Mouse (Mus musculus) large intestine, adult 2 months (tissue): ENCODE data around the gene Tln1. TPM values are rescaled to one million over a fixed set of nuclear protein-coding genes. Genes with fewer than 3 reads are reported as not detected.
"Not testable (repeated sequence)": the region's sequence is repeated elsewhere in the genome, so short reads cannot be mapped to it uniquely, and the experiment has no call there.

ENCODE experiments used
- DNase-seq: peaks from one replicate; pipeline ENCODE4 v3.0.0-alpha.2; 2012; ENCODE audit warnings: low read depth, low spot score
- WGBS: fragments of 180-500 bp; shearing (Covaris S2); methylation state at CpG from one replicate; pipeline ENCODE4 v1.1.7; 2018; 5-methylcytosine and 5-hydroxymethylcytosine counted together
- polyA plus RNA-seq: library from polyadenylated mRNA; depleted of rRNA; stranded (reverse); fragments of >200 nt; gene quantifications from 2 replicates; pipeline ENCODE4 v1.2.3, GENCODE M21; 2012

The Tln1 gene
- polyA plus RNA-seq, 1 experiment, result 48.4 TPM

DNA sequence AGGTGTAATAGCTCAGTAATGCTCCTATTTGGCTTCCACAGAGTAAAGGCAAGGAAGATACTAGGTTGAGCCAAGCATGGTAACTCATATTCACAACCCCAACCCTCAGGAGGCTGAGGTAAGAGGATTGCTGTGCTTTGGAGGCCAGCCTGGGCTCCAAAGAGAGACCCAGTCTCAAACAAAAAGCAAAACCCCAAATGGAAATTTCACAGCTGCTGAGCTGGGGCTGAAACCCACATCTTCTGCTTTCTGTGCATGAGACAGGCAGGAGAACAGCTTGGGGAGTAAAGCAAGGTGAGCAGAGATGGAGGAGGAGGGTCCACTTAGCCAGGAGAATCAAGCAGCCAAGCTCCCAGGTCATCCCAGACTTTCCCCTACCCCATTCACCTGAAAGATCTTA, 8.6 kb downstream of the Tln1 start:
- no peak for DNase-seq

DNA sequence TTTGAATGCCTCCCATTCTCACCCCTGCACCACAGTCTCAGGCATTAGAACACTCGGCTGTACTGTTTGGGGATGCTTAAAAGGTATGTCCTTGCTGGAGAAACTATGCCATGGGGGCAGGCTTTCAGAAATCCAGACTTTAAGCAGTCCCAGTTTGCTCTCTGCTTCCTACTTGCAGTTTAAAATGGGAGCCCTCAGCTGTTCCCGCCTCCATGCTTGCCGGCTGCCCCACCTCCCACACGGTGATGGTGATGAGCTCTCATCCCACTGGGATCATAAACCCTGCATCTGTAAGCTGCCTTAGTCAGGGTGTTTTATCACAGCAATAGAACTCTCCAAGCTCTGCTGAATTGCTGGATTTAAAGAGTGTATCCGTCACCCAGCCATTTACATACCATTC, 10.1 kb downstream of the Tln1 start:
- DNase-seq, result no peak
- 94% methylated on average over 5 of the region's 5 CpGs for WGBS

DNA sequence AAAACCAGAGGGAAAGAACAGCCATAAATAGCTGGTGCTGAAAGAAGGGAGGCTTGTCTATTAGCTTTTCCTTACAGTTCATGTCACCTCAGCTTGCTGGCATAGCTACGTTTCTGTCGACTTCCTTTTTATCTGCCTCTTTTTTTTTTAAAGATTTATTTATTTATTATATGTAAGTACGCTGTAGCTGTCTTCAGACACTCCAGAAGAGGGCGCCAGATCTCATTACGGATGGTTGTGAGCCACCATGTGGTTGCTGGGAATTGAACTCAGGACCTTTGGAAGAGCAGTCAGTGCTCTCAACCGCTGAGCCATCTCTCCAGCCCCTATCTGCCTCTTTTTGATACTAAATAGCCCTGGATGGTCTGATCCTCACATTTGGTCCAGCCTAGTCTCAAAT, 10.6 kb downstream of the Tln1 start:
- not testable (repeated sequence) for DNase-seq
- WGBS, result 83% methylated on average over 6 of the region's 6 CpGs

DNA sequence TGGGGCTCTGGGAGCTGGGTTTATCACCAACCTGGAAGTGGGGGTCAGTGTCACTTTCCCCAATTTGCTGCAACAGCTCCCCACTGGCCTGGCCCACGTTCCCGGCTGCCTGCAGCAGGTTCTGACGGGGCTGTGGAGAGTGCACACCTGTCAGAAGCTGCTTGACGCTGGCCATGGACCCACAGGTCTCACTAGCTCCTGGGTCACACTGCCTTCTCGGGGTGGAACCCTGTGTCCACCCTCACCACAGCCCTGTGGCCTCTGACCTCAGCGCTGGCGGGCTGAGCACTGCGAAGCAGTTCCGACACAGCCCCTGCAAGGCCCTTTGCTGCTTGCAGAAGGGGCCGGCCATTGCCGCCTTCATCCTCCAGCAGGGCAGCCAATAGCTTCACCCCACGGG, 13.4 kb downstream of the Tln1 start:
- WGBS, result 95% methylated on average over 12 of the region's 12 CpGs
- DNase-seq, result no peak

DNA sequence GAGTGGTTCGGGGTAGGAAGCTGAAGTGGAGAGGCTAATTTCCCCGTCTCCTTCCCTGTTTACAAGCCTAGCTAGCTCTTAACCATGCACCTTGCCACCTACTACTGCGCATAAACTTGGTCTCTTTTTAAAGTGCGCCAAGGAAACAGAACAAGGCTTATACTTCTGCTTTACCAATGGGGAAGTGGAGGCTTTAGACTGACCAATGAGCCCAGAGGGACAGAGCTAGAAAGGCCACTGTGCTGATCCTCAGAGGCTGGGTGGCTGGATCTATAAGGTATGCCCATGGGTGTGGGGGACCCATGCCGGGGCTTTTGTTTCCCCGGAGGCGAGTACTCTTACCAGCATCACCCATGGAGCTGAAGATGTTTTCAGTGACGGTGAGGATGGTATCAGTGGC, 15.3 kb downstream of the Tln1 start:
- WGBS, result 95% methylated on average over 8 of the region's 8 CpGs
- DNase-seq, result no peak

DNA sequence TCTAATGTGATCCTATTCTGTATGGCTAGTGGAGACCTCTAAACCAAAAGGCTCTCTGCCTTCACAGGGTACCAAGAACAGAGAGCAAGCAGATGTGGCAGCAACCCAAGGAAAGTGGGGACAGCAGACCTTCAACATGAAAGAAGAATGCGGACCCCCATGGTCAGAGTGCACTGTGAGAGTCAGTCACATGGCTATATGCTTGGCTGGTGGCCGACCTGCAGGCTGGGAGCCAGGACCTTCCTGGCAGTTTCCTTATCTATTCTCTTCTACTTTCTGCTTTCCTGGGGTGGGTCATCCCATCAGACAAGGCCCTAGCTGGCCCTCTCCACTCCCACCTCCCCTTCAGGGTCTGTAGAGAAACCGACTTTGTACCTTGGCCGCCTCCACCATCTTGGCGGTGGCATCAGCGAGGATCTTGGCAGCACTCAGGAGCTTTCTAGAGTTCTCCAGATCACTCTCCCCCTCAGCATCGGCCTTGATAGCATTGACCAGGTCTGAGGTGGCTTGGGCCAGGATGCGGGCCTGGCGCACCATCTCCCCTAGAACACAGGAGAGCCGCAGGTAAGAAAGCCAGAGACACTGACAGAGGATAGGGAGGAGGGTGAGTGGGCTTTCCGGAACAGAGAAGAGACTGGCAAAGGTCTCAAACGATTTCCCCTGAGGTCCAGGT, 16.0 kb downstream of the Tln1 start:
- 92% methylated on average over 12 of the region's 12 CpGs for WGBS
- no peak for DNase-seq

DNA sequence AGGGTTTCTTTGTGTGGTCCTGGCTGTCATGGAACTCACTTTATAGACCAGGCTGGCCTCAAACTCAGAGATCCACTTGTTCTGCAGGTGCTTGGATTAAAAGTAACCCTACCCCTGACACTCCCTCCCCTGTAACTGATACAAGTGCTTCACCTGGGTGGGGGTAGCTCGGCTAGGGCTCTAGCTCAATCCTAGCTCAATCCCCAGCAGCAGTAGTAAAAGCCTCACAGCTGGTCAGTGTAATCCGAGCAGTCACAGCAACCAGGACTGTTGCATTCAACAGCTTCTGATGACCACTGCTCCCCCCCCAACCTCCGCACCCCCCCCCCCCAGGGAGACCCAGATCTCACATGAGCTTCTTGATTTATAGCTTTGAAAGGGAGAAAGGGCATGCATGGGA, 20.4 kb downstream of the Tln1 start:
- WGBS, result 77% methylated on average over 3 of the region's 3 CpGs
- no peak for DNase-seq

DNA sequence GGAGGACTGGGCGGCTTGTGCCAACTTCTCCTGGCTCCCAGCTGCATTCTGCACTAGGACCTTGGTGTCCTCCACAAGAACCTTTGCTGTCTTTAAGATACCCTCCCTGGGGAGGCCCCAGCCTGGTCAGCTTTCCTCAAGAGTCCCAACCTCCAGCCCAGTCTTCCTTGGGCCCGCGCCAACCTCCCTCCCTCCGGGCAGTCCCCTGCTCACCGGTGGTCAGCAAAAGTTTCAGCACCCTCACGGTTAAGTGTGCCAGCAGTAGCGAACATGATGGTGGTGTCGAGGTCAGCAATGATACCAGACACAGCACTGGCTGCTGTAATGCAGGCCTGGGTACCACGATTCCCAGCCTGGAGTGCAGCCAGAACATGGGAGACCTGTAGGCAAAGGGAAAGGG, 26.5 kb downstream of the Tln1 start:
- 84% methylated on average over 9 of the region's 9 CpGs for WGBS
- no peak for DNase-seq

DNA sequence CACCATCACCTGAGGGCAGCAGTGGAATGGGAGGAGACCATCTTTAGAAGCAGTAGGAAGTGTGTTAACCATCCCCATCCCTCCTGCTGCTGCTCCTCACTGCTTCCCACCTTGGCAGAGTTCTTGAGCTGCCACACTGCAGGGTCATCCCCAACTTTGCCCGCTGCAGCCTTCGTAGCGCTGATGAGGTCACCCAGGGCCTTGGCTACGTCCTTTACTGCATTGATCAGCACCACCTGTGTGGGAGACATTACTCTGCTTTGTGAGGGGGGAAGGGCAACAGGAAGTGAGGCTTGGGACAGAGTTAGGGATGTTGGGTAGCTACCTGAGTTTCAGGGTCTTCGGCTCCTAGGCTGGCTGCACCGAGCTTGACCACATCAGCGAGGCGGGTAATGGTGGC, 26.9 kb downstream of the Tln1 start:
- DNase-seq, result no peak
- 94% methylated on average over 8 of the region's 8 CpGs for WGBS

DNA sequence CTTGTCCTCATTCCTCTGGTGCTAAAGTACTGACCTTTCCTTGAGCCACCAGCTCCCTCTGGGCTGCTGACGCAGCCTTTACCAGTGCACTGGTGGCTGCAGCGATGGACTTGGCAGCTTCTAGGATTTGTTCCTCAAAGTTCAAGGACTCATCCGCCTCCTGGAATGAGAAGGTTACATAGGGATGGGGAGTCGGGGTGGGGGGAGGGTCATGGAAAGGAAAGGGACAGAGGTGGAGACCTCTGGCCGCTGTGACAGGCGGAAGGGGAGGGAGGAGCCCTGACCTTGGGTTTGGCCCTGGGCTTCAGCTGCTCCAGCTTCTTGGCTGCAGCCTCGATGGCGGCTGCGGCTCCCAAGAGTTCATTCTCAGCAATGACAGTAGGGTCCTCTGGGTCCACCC, 29.2 kb downstream of the Tln1 start:
- 86% methylated on average over 9 of the region's 9 CpGs for WGBS
- DNase-seq, result no peak

DNA sequence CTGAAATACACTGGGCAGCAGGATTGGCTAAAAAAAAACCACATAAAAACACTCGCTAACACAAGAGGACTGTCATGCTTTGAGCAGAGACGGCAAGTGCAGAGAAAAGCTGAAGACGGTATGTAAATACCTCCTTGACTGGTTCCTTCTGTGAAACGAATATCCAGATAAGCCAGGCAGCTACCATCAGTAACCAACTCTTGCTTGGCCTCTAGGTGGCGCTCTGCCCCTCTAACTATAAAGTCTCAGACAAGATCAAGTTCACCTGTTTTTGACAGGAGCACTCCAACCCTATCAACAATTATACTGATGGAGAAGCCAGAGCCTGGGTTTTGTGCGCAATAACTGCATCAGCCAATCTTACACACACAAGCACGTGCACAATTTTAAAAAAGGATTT, 31.9 kb downstream of the Tln1 start:
- no peak for DNase-seq
- WGBS, result 16% methylated on average over 7 of the region's 7 CpGs

DNA sequence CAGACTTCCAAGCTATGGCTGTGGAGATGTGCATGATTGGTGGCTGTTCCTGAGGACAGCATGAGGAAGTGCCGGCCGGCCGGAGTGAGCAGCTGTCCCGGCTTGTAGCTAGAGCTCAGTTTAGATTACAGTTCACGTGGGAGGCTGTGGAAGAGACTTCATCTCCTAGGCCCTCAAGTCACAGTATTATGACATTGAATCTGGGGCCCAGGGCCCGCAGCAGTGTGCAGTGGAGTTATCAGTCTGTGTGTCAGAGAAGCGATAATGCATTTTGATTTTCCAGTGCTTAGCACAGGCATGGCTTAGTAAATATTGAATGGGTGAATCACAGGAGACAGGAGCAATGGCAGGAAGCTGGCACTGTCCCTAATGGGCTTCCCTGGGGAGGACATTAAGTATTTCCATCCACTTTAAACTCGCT, 32.4 kb downstream of the Tln1 start:
- 53% methylated on average over 8 of the region's 8 CpGs for WGBS
- no peak for DNase-seq

DNA sequence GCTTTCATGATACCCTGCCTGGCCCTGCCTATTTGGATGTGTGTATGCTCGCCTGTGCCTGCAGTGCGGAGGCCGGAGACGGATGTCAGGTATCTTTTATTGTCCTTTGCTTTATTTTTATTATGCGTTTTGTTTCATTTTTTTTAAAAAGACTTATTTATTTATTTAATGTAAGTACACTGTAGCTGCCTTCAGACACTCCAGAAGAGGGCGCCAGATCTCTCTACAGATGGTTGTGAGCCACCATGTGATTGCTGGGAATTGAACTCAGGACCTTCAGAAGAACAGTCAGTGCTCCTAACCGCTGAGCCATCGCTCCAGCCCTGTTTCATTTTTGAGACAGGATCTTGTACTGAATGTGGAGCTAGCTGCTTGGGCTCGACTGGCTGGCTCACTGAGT, 34.0 kb downstream of the Tln1 start:
- 75% methylated on average over 9 of the region's 9 CpGs for WGBS
- DNase-seq, result no peak

DNA sequence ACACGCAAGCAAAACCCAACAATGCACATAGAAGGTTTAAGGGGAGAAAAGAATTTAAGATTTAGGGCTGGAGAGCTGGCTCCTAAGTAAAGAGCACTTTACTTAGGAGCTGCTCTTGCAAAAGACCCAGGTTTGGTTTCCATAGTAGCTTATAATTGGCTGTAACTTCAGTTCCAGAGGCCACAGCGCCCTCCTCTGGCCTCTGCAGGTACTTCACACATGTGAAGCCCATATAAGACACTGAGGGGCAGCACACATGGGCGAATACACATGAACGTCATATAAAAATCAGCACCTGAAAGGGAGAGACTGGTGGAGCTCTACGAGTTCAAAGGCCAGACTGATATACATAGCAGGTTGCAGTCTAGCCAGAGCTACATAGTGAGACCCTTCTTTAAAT, 34.6 kb downstream of the Tln1 start:
- WGBS, result 71% methylated on average over 5 of the region's 5 CpGs
- DNase-seq, result no peak

DNA sequence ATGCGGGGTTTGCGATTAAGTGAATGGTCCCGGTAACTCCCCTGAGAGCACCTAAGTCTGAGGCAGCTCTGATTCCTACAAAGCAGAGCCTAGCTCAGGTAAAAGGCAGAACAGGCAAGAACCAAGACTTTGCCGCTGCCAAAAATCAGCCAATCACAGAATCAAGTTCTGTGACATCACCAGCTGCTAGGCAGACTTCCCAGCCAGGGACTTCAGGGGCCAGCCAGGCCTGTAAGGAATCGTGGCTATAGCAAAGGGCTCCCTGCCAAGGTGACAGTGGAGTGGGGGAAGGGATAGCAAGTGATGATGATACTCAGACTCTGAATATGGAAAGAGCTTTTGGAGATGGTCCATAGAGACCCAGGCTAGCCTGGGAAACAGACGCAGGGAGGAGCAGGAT, 42.5 kb downstream of the Tln1 start:
- DNase-seq, result no peak
- 20% methylated on average over 6 of the region's 6 CpGs for WGBS

DNA sequence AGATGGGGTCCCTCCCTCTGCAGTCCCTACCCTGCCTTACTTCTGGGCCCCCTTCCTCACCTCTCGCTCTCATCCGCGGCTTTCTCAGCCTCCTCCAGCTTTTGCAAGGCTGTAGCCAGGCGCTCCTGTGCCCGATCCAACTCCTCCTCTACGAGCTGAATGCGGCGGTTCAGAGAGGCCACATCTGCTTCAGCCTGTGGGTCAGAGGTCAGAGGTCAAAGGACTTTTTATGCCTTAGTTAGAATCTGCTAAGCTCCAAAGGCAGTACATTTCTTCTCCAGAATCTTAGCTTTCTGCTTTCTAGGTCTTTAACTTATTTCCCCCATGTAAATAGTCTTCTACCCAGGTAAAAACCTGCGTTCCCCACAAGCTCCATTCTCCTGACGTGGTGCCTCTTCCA, 42.9 kb downstream of the Tln1 start:
- 40% methylated on average over 10 of the region's 10 CpGs for WGBS
- no peak for DNase-seq

DNA sequence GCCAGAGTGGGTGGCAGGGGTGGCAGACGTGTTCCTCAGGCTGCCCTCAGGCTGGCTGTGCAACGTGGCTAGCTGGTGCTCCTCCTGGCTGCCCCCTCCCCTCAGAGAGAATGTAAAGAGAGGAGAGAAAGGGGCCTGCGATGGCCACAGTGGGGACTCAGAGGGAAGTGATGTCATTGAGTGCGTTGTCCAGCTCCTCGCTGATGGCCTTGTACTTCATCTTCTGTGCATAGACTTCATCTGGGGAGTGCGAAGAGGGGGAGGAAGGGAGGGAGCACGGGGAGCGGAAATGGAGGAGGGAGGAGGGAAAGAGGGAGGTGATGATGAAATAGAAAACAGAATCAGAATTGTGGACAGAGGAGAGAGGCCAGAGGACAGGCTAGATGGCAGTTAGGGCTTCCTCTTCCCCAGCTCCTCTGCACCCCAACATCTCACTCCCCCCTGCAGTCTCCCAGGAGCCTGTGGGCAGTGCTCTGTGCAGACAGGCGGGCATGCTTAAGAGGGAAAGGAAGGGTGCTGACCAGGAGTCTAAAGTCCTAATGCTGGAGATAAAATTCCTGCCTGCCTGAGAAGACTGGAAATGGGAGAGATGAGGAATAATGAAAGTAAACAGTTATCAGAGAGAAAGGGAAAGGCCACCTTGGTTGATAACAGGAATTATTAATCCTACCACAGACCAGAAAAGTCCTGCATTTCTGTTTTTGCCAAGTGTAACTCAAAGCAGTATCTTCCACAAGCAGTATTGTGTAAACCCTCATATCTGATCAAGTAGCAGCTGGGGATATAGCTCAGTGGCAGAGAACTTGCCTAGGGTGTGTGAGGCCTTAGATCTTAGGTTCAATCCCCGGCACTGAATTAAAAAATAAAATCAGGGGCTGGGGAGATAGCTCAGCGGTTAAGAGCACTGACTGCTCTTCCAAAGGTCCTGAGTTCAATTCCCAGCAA, 46.5 kb downstream of the Tln1 start:
- no peak for DNase-seq
- WGBS, result 62% methylated on average over 11 of the region's 11 CpGs

DNA sequence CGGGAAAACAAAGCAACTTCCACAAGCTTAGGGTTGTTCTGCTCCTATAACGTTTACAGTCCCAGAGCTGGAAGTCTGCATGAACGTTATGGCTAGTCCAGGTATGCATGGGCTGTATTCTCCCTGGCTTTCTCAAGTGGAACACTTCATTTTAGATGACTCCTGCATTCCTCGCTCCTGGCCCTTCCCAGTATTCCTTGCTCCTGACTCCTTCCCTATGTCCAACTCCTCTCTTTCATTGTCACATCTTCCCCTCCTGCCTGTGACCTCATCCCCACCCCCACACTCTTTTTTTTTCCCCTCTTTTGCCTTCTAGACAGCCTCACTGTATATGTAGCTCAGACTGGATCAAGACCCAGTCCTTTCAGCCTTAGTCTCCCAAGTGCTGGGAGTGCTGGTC, 48.7 kb downstream of the Tln1 start:
- DNase-seq, result no peak

DNA sequence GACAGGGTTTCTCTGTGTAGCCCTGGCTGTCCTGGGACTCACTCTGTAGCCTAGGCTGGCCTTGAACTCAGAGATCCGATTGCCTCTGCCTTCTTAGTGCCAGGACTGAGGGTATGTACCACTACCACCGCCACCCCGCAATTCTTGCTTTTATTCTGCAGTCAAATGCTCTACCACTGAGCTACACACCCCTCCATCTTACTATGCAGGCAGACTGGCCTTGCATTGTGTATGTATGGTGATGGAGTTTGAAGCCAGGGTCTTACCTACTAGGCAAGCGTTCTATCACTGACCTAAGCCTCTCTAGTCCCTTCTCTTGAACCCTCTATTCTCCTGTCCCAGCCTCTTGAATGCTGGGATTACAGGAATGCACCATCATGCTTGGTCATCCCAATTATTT, 49.2 kb downstream of the Tln1 start:
- 86% methylated on average over 4 of the region's 4 CpGs for WGBS
- no peak for DNase-seq

More for the DNA sequence above, 48.7 kb downstream of the Tln1 start:
- WGBS, result 72% methylated on average over 4 of the region's 4 CpGs

DNA sequence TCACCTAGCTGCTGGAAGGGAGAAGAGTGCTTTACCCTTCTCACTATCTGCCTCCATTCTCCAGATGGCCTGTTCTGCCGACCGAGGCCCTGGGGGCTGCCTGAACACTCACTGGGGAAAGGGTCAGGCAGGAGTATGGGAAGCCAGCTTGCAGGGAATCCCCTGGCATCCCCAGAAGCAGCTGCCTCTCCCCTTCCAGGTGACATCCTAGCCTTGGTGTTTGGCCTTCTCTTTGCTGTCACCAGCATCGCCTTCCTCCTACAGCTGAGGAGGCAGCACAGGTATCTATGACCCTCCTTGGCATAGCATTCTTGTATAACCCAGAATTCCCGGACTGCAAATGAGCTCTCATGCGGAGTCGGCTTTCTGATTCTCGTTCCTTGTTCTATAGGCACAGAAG, 49.8 kb downstream of the Tln1 start:
- WGBS, result 67% methylated on average over 7 of the region's 7 CpGs

More for the DNA sequence above, 49.8 kb downstream of the Tln1 start:
- no peak for DNase-seq
